Mouse (Mus musculus): ENCODE measurements around the gene Ankle1. TPM values are rescaled to one million over a fixed set of nuclear protein-coding genes. Genes with fewer than 3 reads are reported as not detected.

The Ankle1 gene
- polyA plus RNA-seq, 1 experiment = 0.96 TPM

GRCm38 (mm10) chr8:71445096-71445495 is 39.3 kb downstream of the Ankle1 start:
- H3K4me1 ChIP-seq (ENCODE audit: control insufficient read depth, insufficient read depth, low read length) = no peaks in the 10 kb centered on the region
- no peak overlapping the region for H3K4me3 ChIP-seq (ENCODE audit: insufficient read depth, low read length)
- H3K27ac ChIP-seq (ENCODE audit: insufficient read depth, low read length) = no peak overlapping the region
- no peak for TF ChIP-seq CTCF (IDR thresholded peaks at IDR 0.05; ENCODE audit: extremely low read depth, insufficient read depth, low read length)
- TF ChIP-seq POLR2A (IDR thresholded peaks at IDR 0.05; ENCODE audit: extremely low read depth, insufficient read depth, low read length) = no peak

- no peak overlapping the region for H3K4me3 ChIP-seq (ENCODE audit: insufficient read depth, low read length)
- no peak for TF ChIP-seq CTCF (IDR thresholded peaks at IDR 0.05; ENCODE audit: extremely low read depth, insufficient read depth, low read length)
- TF ChIP-seq POLR2A (IDR thresholded peaks at IDR 0.05; ENCODE audit: extremely low read depth, insufficient read depth, low read length) = no peak
Observed at GRCm38 (mm10) chr8:71451337-71451736, 45.5 kb downstream of the Ankle1 start.

GRCm38 (mm10) chr8:71451777-71452176 is 46.0 kb downstream of the Ankle1 start:
- TF ChIP-seq CTCF (IDR thresholded peaks at IDR 0.05; ENCODE audit: extremely low read depth, insufficient read depth, low read length) (no peak), POLR2A (IDR thresholded peaks at IDR 0.05; ENCODE audit: extremely low read depth, insufficient read depth, low read length) (no peak)
- H3K4me1 ChIP-seq (ENCODE audit: control insufficient read depth, insufficient read depth, low read length) = no peaks in the 10 kb centered on the region
- no peak overlapping the region for H3K27ac ChIP-seq (ENCODE audit: insufficient read depth, low read length)
- no peak overlapping the region for H3K4me3 ChIP-seq (ENCODE audit: insufficient read depth, low read length)

More at GRCm38 (mm10) chr8:71451337-71451736, 45.5 kb downstream of the Ankle1 start:
- Histone ChIP-seq H3K27ac (ENCODE audit: insufficient read depth, low read length) (no peak overlapping the region), H3K4me1 (ENCODE audit: control insufficient read depth, insufficient read depth, low read length) (no peaks in the 10 kb centered on the region)

GRCm38 (mm10) chr8:71452669-71453068 is 46.9 kb downstream of the Ankle1 start:
- no peak overlapping the region for H3K27ac ChIP-seq (ENCODE audit: insufficient read depth, low read length)
- H3K4me1 ChIP-seq (ENCODE audit: control insufficient read depth, insufficient read depth, low read length) = no peaks in the 10 kb centered on the region
- no peak for TF ChIP-seq POLR2A (IDR thresholded peaks at IDR 0.05; ENCODE audit: extremely low read depth, insufficient read depth, low read length)
- H3K4me3 ChIP-seq (ENCODE audit: insufficient read depth, low read length) = no peak overlapping the region

GRCm38 (mm10) chr8:71454668-71455067 is 48.9 kb downstream of the Ankle1 start:
- TF ChIP-seq POLR2A (IDR thresholded peaks at IDR 0.05; ENCODE audit: extremely low read depth, insufficient read depth, low read length) (no peak), CTCF (IDR thresholded peaks at IDR 0.05; ENCODE audit: extremely low read depth, insufficient read depth, low read length) (no peak)
- Histone ChIP-seq H3K27ac (ENCODE audit: insufficient read depth, low read length) (no peak overlapping the region), H3K4me1 (ENCODE audit: control insufficient read depth, insufficient read depth, low read length) (no peaks in the 10 kb centered on the region; the same call in 1 of the 2 replicates), H3K4me3 (ENCODE audit: insufficient read depth, low read length) (no peak overlapping the region)

- TF ChIP-seq CTCF (IDR thresholded peaks at IDR 0.05; ENCODE audit: extremely low read depth, insufficient read depth, low read length) = no peak
- no peak for TF ChIP-seq POLR2A (IDR thresholded peaks at IDR 0.05; ENCODE audit: extremely low read depth, insufficient read depth, low read length)
- H3K4me1 ChIP-seq (ENCODE audit: control insufficient read depth, insufficient read depth, low read length) = peaks cover 2% of the 10 kb centered on the region; the same call in 1 of the 2 replicates
- H3K4me3 ChIP-seq (ENCODE audit: insufficient read depth, low read length) = no peak overlapping the region
- H3K27ac ChIP-seq (ENCODE audit: insufficient read depth, low read length) = no peak overlapping the region
Observed at GRCm38 (mm10) chr8:71456906-71457305, 51.1 kb downstream of the Ankle1 start.

- H3K27ac ChIP-seq (ENCODE audit: insufficient read depth, low read length) = no peak overlapping the region
- TF ChIP-seq POLR2A (IDR thresholded peaks at IDR 0.05; ENCODE audit: extremely low read depth, insufficient read depth, low read length) (no peak), CTCF (IDR thresholded peaks at IDR 0.05; ENCODE audit: extremely low read depth, insufficient read depth, low read length) (no peak)
- H3K4me1 ChIP-seq (ENCODE audit: control insufficient read depth, insufficient read depth, low read length) = peaks cover 5% of the 10 kb centered on the region
- H3K4me3 ChIP-seq (ENCODE audit: insufficient read depth, low read length) = no peak overlapping the region
Observed at GRCm38 (mm10) chr8:71457659-71458270, 52.0 kb downstream of the Ankle1 start.

Other genes starting within 250 kb of the Ankle1 start
- gene Myo9b, start 133.3 kb upstream of the Ankle1 start, polyA plus RNA-seq (2012; rRNA removed) = 28.5 and 29.8 TPM in 2 replicates
- 10.2 and 10.3 TPM in 2 replicates for gene Haus8, start 133.1 kb upstream of the Ankle1 start, polyA plus RNA-seq (2012; rRNA removed)
- 181 and 187 TPM in 2 replicates for gene Use1, start 39.2 kb upstream of the Ankle1 start, polyA plus RNA-seq (2012; rRNA removed)
- gene Ocel1, start 34.7 kb upstream of the Ankle1 start, polyA plus RNA-seq (2012; rRNA removed) = 13.5 and 13.6 TPM in 2 replicates
- gene Nr2f6, start 24.1 kb upstream of the Ankle1 start, polyA plus RNA-seq (2012; rRNA removed) = 38.9 and 40.8 TPM in 2 replicates
- gene Ushbp1, start 10.2 kb upstream of the Ankle1 start, polyA plus RNA-seq (2012; rRNA removed) = 9.0 and 10.9 TPM in 2 replicates
- gene Babam1, start 9.1 kb upstream of the Ankle1 start, polyA plus RNA-seq (2012; rRNA removed) = 132 and 137 TPM in 2 replicates
- 475 and 506 TPM in 2 replicates for gene Abhd8, start 57.6 kb downstream of the Ankle1 start, polyA plus RNA-seq (2012; rRNA removed)
- gene Mrpl34, start 58.9 kb downstream of the Ankle1 start, polyA plus RNA-seq (2012; rRNA removed) = 47.8 and 50.0 TPM in 2 replicates
- gene Dda1, start 63.2 kb downstream of the Ankle1 start, polyA plus RNA-seq (2012; rRNA removed) = 115 and 126 TPM in 2 replicates
- gene Ano8, start 80.0 kb downstream of the Ankle1 start, polyA plus RNA-seq (2012; rRNA removed) = 69.2 and 75.1 TPM in 2 replicates
- 35.0 and 37.4 TPM in 2 replicates for gene Gtpbp3, start 82.1 kb downstream of the Ankle1 start, polyA plus RNA-seq (2012; rRNA removed)
- gene Plvap, start 105.7 kb downstream of the Ankle1 start, polyA plus RNA-seq (2012; rRNA removed) = 11.0 and 11.9 TPM in 2 replicates
- not detected in 2 replicates for gene Ccdc194, start 119.7 kb downstream of the Ankle1 start, polyA plus RNA-seq (2012; rRNA removed)
- 20.0 and 20.5 TPM in 2 replicates for gene Bst2, start 131.4 kb downstream of the Ankle1 start, polyA plus RNA-seq (2012; rRNA removed)
- 95.4 and 100 TPM in 2 replicates for gene Mvb12a, start 136.9 kb downstream of the Ankle1 start, polyA plus RNA-seq (2012; rRNA removed)
- 0.19 and 0.30 TPM in 2 replicates for gene Tmem221, start 152.9 kb downstream of the Ankle1 start, polyA plus RNA-seq (2012; rRNA removed)
- 0.04 and 0.08 TPM in 2 replicates for gene Nxnl1, start 160.6 kb downstream of the Ankle1 start, polyA plus RNA-seq (2012; rRNA removed)
- 146 and 167 TPM in 2 replicates for gene Slc27a1, start 162.9 kb downstream of the Ankle1 start, polyA plus RNA-seq (2012; rRNA removed)
- 34.3 and 35.4 TPM in 2 replicates for gene Pgls, start 186.2 kb downstream of the Ankle1 start, polyA plus RNA-seq (2012; rRNA removed)
- gene Fam129c, start 191.6 kb downstream of the Ankle1 start, polyA plus RNA-seq (2012; rRNA removed) = 2.8 and 3.4 TPM in 2 replicates
- 100 and 104 TPM in 2 replicates for gene Colgalt1, start 205.0 kb downstream of the Ankle1 start, polyA plus RNA-seq (2012; rRNA removed)